Mouse (Mus musculus): Measurements from ENCODE around the gene Gm45140.

Gm45140 gene

GRCm38 (mm10) chr6:87802462-87802861 lies 33.1 kb downstream of the Gm45140 start:
- DNase-seq (ENCODE audit: low read depth, low spot score) = no peak

GRCm38 (mm10) chr6:87799576-87799975 lies 36.0 kb downstream of the Gm45140 start:
- DNase-seq (ENCODE audit: low read depth, low spot score) = no peak

GRCm38 (mm10) chr6:87797321-87797720 lies 38.3 kb downstream of the Gm45140 start:
- no peak for DNase-seq (ENCODE audit: low read depth, low spot score)

GRCm38 (mm10) chr6:87796251-87796880 lies 39.2 kb downstream of the Gm45140 start:
- no peak for DNase-seq (ENCODE audit: low read depth, low spot score)

GRCm38 (mm10) chr6:87795385-87796150 lies 40.0 kb downstream of the Gm45140 start:
- no peak for DNase-seq (ENCODE audit: low read depth, low spot score)

- DNase-seq (ENCODE audit: low read depth, low spot score) = no peak
Measured at GRCm38 (mm10) chr6:87793821-87794510, 41.6 kb downstream of the Gm45140 start.

- no peak for DNase-seq (ENCODE audit: low read depth, low spot score)
Measured at GRCm38 (mm10) chr6:87791826-87792225, 43.8 kb downstream of the Gm45140 start.

- DNase-seq (ENCODE audit: low read depth, low spot score) = no peak
Measured at GRCm38 (mm10) chr6:87790779-87791480, 44.7 kb downstream of the Gm45140 start.

- DNase-seq (ENCODE audit: low read depth, low spot score) = no peak
Measured at GRCm38 (mm10) chr6:87789791-87790190, 45.8 kb downstream of the Gm45140 start.

GRCm38 (mm10) chr6:87788896-87789587 lies 46.6 kb downstream of the Gm45140 start:
- DNase-seq (ENCODE audit: low read depth, low spot score) = no peak

GRCm38 (mm10) chr6:87788266-87788895 lies 47.2 kb downstream of the Gm45140 start:
- no peak for DNase-seq (ENCODE audit: low read depth, low spot score)

GRCm38 (mm10) chr6:87787108-87787890 lies 48.3 kb downstream of the Gm45140 start:
- DNase-seq (ENCODE audit: low read depth, low spot score) = no peak

- DNase-seq (ENCODE audit: low read depth, low spot score) = no peak
Measured at GRCm38 (mm10) chr6:87786621-87787020, 49.0 kb downstream of the Gm45140 start.

- DNase-seq (ENCODE audit: low read depth, low spot score) = no peak
Measured at GRCm38 (mm10) chr6:87784033-87784432, 51.6 kb downstream of the Gm45140 start.

GRCm38 (mm10) chr6:87780546-87781301 lies 54.9 kb downstream of the Gm45140 start:
- no peak for DNase-seq (ENCODE audit: low read depth, low spot score)

- no peak for DNase-seq (ENCODE audit: low read depth, low spot score)
Measured at GRCm38 (mm10) chr6:87779174-87780165, 56.1 kb downstream of the Gm45140 start.

- no peak for DNase-seq (ENCODE audit: low read depth, low spot score)
Measured at GRCm38 (mm10) chr6:87778294-87779173, 57.1 kb downstream of the Gm45140 start.
